Mouse (Mus musculus): ENCODE measurements around the gene Klhl2.

DNA sequence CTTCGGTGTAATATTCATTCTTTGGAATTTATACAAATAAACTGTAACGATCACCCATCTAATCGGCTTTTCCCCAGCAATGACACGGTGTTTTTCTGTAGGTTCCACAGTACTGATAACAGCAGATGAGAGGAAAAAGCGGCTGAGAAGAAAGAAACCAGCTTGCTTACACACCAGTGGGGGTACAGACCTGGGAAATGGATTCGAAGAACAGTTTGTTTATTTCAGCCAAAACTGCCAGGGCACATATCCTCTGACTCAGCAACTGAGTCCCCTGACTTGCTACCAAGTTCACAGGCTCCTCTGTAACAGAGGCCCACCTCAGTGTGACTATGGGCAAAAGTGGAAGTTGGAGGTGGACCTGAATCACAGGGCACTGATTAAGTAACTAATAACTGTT, 67.9 kb downstream of the Klhl2 start:
- no peak for TF ChIP-seq CTCF (IDR thresholded peaks at IDR 0.05; ENCODE audit: low read depth, low read length)
- no peak for TF ChIP-seq POLR2A (IDR thresholded peaks at IDR 0.05; ENCODE audit: borderline replicate concordance, low read depth, low read length)

Data from bone marrow macrophage, adult 2 months (primary cell).